Mouse (Mus musculus) brain, embryonic 14.5 days (tissue): Measurements from ENCODE around the gene Cmpk2.

Source experiments
- CTCF ChIP-seq: fragments of 200-500 bp; IDR thresholded peaks from 2 replicates; pipeline ENCODE4 v1.5.1; 2012; ENCODE audit warnings: inconsistent platforms, mild to moderate bottlenecking, moderate library complexity, borderline replicate concordance; ENCODE audit not compliant: insufficient read depth, insufficient read length; ENCODE audit errors: extremely low read depth
- POLR2A ChIP-seq: fragments of 200-500 bp; IDR thresholded peaks from 2 replicates; pipeline ENCODE4 v1.6.1; 2012; ENCODE audit warnings: mild to moderate bottlenecking, inconsistent platforms, borderline replicate concordance; ENCODE audit not compliant: poor library complexity, insufficient read depth, insufficient read length, severe bottlenecking; ENCODE audit errors: extremely low read depth

GRCm38 (mm10) chr12:26444511-26444910 is 24.5 kb upstream of the Cmpk2 start:
- no peak for TF ChIP-seq CTCF
- TF ChIP-seq POLR2A, result no peak
